ENCODE assay signal across 15 mouse cellular contexts in genomic region chr14:8258752-8259151, GRCm38 (mm10). TPM values are rescaled to one million over a fixed set of nuclear protein-coding genes. Genes with fewer than 3 reads are reported as not detected.
DNase-seq lines count a peak whose midpoint lies in the region; ATAC-seq and TF ChIP-seq lines count a peak whose summit lies in the region.
"Had no signal": no experiment of that assay in that cellular context is flagged by ENCODE, and none has a peak within 500 bp of the region (broad histone marks: within the 10 kb centered on the region; RNA-seq: fewer than 3 reads in every experiment).

No protein-coding gene starts in this region.

- intact Hi-C loops in left cerebral cortex, postnatal 4 days (cut with DNase I): loop anchor here (10.0 kb wide), 1 partner anchor 164 kb away; the partner anchor contains the start of gene Pxk

- TF ChIP-seq CTCF in thymus, adult 2 months (IDR thresholded peaks at IDR 0.05; ENCODE audit: borderline replicate concordance, control insufficient read depth, extremely low read depth, insufficient read depth, low read length, poor library complexity): no peak

- H3K36me3 ChIP-seq in kidney, embryonic 14.5 days (ENCODE audit: control insufficient read depth, insufficient read depth, low read length): no peaks in the 10 kb centered on the region
- no peaks in the 10 kb centered on the region for H3K36me3 ChIP-seq in liver, embryonic 13.5 days
- H3K36me3 ChIP-seq in thymus, adult 2 months (ENCODE audit: control insufficient read depth, insufficient read depth, low read length): no peaks in the 10 kb centered on the region
- H3K36me3 ChIP-seq: heart, embryonic 12.5 days; hindbrain, embryonic 13.5 days had no signal

- no peak overlapping the region; the same call in 1 of the 2 replicates for H3K9ac ChIP-seq in kidney, embryonic 14.5 days (ENCODE audit: low read depth, low read length)
- peak overlapping the region; percentile 49; the same call in 1 of the 2 replicates for H3K9ac ChIP-seq in liver, embryonic 13.5 days
- H3K9ac ChIP-seq: heart, embryonic 12.5 days; hindbrain, embryonic 13.5 days had no signal

- no peaks in the 10 kb centered on the region for H3K27me3 ChIP-seq in kidney, embryonic 14.5 days (ENCODE audit: control insufficient read depth, insufficient read depth, low read length)
- no peaks in the 10 kb centered on the region for H3K27me3 ChIP-seq in liver, embryonic 13.5 days
- no peaks in the 10 kb centered on the region for H3K27me3 ChIP-seq in thymus, adult 2 months (ENCODE audit: control insufficient read depth, insufficient read depth, low read length)
- H3K27me3 ChIP-seq: hindbrain, embryonic 13.5 days had no signal

- peak; percentile 34 to 44 for DNase-seq in kidney, postnatal 36 days
- peak; percentile 33 for DNase-seq in adipocyte (ENCODE audit: low spot score)
- DNase-seq in liver, embryonic 13.5 days: no peak
- DNase-seq in thymus, postnatal 25 days: no peak
- no peak for DNase-seq in left cerebral cortex, postnatal 4 days
- DNase-seq in thymus, adult 2 months: no peak
- DNase-seq: cerebellum, postnatal 36 days; right cerebral cortex, postnatal 4 days had no signal

- ATAC-seq in kidney, embryonic 14.5 days (ENCODE audit: low FRiP score, low TSS enrichment): no peak
- peak; percentile 4; the same call in 1 of the 2 replicates for ATAC-seq in liver, embryonic 13.5 days (ENCODE audit: low read depth)
- peak; percentile 35; the same call in 1 of the 2 replicates for ATAC-seq in megakaryocyte progenitor cell, adult 5-6 weeks (replicated peaks; ENCODE audit: poor library complexity)

- 79% methylated on average over 3 of the region's 3 CpGs for WGBS in kidney, embryonic 14.5 days
- 46% methylated on average over 3 of the region's 3 CpGs for WGBS in liver, embryonic 13.5 days (ENCODE audit: insufficient replicate concordance)
- WGBS in thymus, adult 2 months: 48% methylated on average over 3 of the region's 3 CpGs

- H3K9me3 ChIP-seq in kidney, embryonic 14.5 days (ENCODE audit: control insufficient read depth, low read length): no peaks in the 10 kb centered on the region
- H3K9me3 ChIP-seq in liver, embryonic 13.5 days (replicated peaks): no peaks in the 10 kb centered on the region
- H3K9me3 ChIP-seq: heart, embryonic 12.5 days; hindbrain, embryonic 13.5 days; megakaryocyte, embryonic 14.5 days had no signal

- H3K27ac ChIP-seq in kidney, embryonic 14.5 days (ENCODE audit: low read depth, low read length): no peak overlapping the region
- peak overlapping the region; percentile 71 for H3K27ac ChIP-seq in liver, embryonic 13.5 days
- H3K27ac ChIP-seq in thymus, adult 2 months (ENCODE audit: control insufficient read depth, insufficient read depth, low read length): no peak overlapping the region
- H3K27ac ChIP-seq: hindbrain, embryonic 13.5 days had no signal

- no peak for TF ChIP-seq POLR2A in thymus, adult 2 months (IDR thresholded peaks at IDR 0.05; ENCODE audit: control insufficient read depth, extremely low read depth, insufficient read depth, low read length, poor library complexity)

- H3K4me2 ChIP-seq in kidney, embryonic 14.5 days (replicated peaks; ENCODE audit: low read depth, low read length): no peak overlapping the region
- H3K4me2 ChIP-seq in liver, embryonic 13.5 days: peak overlapping the region; percentile 43
- H3K4me2 ChIP-seq: heart, embryonic 12.5 days; hindbrain, embryonic 13.5 days had no signal

- H3K4me1 ChIP-seq in kidney, embryonic 14.5 days (ENCODE audit: control insufficient read depth, insufficient read depth, low read length): no peaks in the 10 kb centered on the region
- H3K4me1 ChIP-seq in liver, embryonic 13.5 days (replicated peaks): 0 out of 2 replicates have a peak, but pooled peaks cover 8% of the 10 kb centered on the region
- H3K4me1 ChIP-seq in thymus, adult 2 months (replicated peaks; ENCODE audit: control insufficient read depth, insufficient read depth, low read length): peaks cover 3% of the 10 kb centered on the region
- H3K4me1 ChIP-seq: hindbrain, embryonic 13.5 days had no signal

- no peak overlapping the region for H3K4me3 ChIP-seq in kidney, embryonic 14.5 days (ENCODE audit: low read length)
- H3K4me3 ChIP-seq in liver, embryonic 13.5 days (replicated peaks): peak overlapping the region; percentile 8; the same call in 1 of the 2 replicates
- H3K4me3 ChIP-seq in thymus, adult 2 months (ENCODE audit: control insufficient read depth, insufficient read depth, low read length): no peak overlapping the region
- H3K4me3 ChIP-seq: heart, embryonic 12.5 days; hindbrain, embryonic 13.5 days; megakaryocyte, embryonic 14.5 days had no signal

RNA-seq across cellular contexts. Expression of gene Acox2, which starts 0.4 kb away (rescaled TPM):
- not detected in 2 replicates for polyA plus RNA-seq in kidney, embryonic 14.5 days (2014; fragmentation: Nextera tagmentation; extraction: Ambion mirVana)
- 9.8 and 12.1 TPM in 2 replicates for polyA plus RNA-seq in liver, embryonic 13.5 days (2015; fragmentation: Nextera tagmentation; extraction: Ambion mirVana)
- total RNA-seq in megakaryocyte progenitor cell, adult 5-6 weeks (2015): not detected in 2 replicates
- total RNA-seq in megakaryocyte progenitor cell, adult 5-6 weeks (2017): not detected in 2 replicates
- under 1 TPM; 0.72 TPM for total RNA-seq in left cerebral cortex, postnatal 4 days (2021)
- polyA plus RNA-seq in thymus, adult 2 months (2012; rRNA removed): 0.46 and 0.84 TPM in 2 replicates
- total RNA-seq: layer of hippocampus, adult 8-10 months; left cerebral cortex, postnatal 25 days had no signal
- polyA plus RNA-seq: hindbrain, embryonic 13.5 days had no signal

RNA-seq across cellular contexts. Expression of gene Kctd6, which starts 44.8 kb away (rescaled TPM):
- polyA plus RNA-seq in kidney, embryonic 14.5 days (2014; fragmentation: Nextera tagmentation; extraction: Ambion mirVana): 9.1 and 10.4 TPM in 2 replicates
- 3.8 and 4.9 TPM in 2 replicates for polyA plus RNA-seq in liver, embryonic 13.5 days (2015; fragmentation: Nextera tagmentation; extraction: Ambion mirVana)
- 4.2 and 4.7 TPM in 2 replicates for total RNA-seq in megakaryocyte progenitor cell, adult 5-6 weeks (2015)
- 3.9 and 5.2 TPM in 2 replicates for total RNA-seq in megakaryocyte progenitor cell, adult 5-6 weeks (2017)
- total RNA-seq in left cerebral cortex, postnatal 4 days (2021): 10 to 100 TPM; 23.5 to 24.5 TPM
- polyA plus RNA-seq in thymus, adult 2 months (2012; rRNA removed): 6.6 and 7.3 TPM in 2 replicates

RNA-seq across cellular contexts. Expression of gene Fam107a, which starts 59.1 kb away (rescaled TPM):
- polyA plus RNA-seq in kidney, embryonic 14.5 days (2014; fragmentation: Nextera tagmentation; extraction: Ambion mirVana): 3.2 and 4.0 TPM in 2 replicates
- polyA plus RNA-seq in liver, embryonic 13.5 days (2015; fragmentation: Nextera tagmentation; extraction: Ambion mirVana): 0.08 TPM in 2 replicates
- total RNA-seq in megakaryocyte progenitor cell, adult 5-6 weeks (2015): not detected in 2 replicates
- total RNA-seq in megakaryocyte progenitor cell, adult 5-6 weeks (2017): not detected in 2 replicates
- 1 to 10 TPM; 3.3 to 3.5 TPM for total RNA-seq in left cerebral cortex, postnatal 4 days (2021)
- polyA plus RNA-seq in thymus, adult 2 months (2012; rRNA removed): 1.1 and 2.1 TPM in 2 replicates

Comparison
In these comparisons a context has a peak if more than half of its experiments do, and no peak if none do; other contexts are left out.
1. DNase-seq: peak in kidney, postnatal 36 days (2 of 2) and adipocyte (single experiment); none in liver, embryonic 13.5 days (single experiment), thymus, postnatal 25 days (single experiment), left cerebral cortex, postnatal 4 days (single experiment) and thymus, adult 2 months (single experiment).